Mouse (Mus musculus) lung, postnatal 10 days (tissue): ENCODE measurements around the gene Mab21l1.
A peak's percentile ranks its signal among the peaks of the same experiment; 100 is the strongest.

Source experiments
- DNase-seq: peaks from one replicate; pipeline ENCODE4 v3.0.0; 2021

Mab21l1 gene

DNA sequence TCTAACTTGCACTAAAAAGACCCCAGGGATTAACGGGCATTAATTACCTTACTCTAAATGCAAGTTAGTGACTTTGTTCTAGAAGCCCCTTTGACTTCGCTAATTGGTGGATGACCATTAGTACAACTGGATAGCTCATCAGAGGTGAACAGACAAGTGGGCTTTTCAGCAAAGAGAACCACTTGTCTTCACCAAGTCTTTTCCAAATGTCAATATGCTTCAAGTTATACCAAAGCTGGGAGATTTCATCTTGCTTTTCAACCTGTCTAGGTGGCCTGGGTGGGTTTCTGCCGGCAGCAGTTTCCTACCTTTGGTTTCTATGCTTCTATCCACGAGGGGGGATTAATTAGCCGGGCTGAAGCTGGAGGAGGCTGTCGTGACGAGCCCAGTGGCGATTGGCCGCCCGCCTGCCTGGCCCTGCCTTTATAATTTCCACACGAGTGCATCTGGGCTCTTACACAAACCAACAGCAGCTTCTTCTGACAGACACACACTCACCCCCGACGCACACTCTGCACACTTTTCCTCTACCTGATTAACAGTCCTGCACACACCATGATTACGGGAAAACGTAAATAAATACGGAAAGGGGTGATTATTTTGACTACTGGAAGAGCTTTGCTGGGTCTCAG lies at the start of gene Mab21l1:
Gene Mab21l1, plus strand, starts transcription at position 455 of the 632 bp plus-strand sequence.
- no peak for DNase-seq

DNA sequence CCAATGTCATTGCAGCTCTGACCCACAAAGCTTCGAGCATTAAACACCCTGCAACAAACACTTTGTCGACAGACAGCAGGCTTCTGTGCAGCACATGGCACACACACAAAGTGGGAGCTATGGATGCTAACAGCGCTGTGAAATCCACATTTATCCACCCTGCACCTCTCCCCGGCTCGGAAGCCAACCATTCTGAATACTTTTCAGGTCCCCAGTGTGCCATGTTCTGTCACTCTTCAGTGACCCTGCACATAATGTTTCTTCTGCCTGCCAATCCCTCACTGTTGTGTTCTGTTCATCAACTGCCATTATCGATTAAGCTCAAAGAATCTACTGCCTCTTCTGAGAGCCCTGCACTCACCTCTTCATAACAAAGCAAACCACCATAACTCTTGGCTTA lies 48.6 kb upstream of the Mab21l1 start:
- DNase-seq, result no peak

DNA sequence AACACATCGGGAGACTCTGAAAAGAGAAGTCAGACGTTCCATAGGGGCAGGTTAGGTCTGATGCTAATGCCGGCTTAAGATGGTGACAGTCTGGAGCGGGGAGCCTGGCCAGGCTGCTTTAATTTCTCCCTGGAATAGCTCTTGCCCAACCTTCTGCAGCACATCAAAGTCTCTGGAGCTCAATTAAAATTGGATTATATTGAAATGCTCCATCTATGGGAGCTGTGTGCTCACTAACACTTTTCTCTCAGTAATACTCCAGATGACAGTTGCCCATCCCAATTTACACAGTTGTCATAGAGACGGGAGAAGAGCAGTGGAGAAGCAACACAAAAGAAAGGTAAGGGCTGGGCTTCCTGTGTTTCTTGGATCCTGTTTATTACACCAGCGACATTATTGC lies 40.9 kb upstream of the Mab21l1 start:
- DNase-seq, result no peak

DNA sequence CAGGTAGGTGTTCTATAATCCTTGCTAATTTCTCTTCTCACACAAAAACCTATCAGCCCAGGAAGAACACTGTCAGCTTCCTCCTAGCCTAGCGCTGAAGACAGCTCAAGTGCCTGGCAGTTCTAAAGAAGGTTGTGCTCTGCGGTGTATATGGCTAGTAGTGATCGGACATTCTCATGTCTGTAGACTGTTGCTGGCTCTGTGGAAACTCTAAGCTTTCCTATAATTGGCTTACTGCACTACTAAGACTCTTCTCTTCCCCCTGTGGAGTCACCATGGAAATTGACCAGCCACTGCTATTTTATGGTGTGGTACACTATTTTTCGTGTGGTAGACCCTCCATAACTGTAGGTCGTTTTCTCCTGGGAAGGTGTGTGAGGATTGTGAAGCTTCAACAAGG lies 40.1 kb upstream of the Mab21l1 start:
- no peak for DNase-seq

DNA sequence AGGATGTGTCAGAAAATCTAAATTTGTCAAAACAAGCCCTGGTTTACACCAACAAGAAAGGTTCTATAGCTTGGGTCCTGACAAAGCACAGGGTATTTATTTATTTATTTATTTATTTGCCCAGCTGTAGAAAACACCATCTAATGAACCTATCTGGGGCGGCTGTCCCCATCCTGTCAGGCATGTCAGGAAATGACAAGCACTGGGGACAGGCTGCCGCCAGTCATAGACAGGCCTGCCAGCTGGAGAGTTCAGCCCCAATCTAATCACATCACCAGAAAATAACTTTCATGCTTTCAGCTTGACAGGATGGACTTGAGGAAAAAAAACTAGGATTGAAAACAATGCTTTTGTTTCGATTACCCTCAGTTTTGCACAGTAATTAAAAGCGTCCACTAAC lies 39.7 kb upstream of the Mab21l1 start:
- no peak for DNase-seq

DNA sequence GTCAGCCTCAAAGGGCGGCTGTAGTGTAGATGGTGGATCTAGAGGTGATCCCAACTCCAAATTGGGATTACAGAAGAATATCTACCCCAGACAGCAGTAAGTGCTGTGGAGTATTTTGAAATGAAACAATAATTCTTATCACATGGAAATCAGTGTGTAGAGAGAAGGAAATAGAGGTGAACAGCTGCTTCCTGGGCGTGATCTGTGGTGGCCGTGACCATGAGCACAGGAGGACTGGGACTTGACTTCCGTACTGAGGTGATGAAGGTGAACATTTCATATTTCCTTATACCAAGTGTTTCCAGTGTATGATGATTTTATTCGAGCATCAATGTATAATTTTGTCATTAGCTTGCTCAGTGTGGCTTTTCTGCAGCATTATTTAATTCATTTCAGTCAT lies 38.4 kb upstream of the Mab21l1 start:
- no peak for DNase-seq

DNA sequence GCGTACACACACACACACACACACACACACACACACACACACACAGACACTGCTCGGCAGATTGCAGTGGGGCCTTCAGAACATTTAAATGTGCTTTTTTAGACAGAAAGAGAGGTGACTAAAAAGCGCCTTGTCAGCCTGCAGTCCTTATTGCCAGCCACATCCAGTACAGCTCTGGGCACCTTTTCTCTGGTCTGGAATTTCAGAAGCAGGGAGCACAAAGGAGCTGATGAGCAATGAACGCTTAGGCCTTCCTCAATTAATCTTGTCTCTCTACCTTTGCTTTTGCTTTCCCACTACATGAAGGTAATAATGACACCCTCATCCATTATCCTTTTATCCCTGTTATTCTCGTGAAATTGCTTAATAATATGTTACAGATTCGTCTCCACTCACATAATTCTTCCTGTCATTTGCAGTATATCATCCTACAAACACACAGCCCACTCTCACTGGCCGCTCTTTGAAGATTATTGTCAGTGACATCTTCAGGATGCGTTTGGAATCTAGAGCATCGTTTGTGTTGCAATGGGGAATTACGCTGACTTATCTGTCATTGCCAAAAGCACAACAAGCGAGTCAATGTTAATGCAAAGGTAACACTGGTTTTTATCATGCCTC lies 31.8 kb upstream of the Mab21l1 start:
- DNase-seq, result no peak

DNA sequence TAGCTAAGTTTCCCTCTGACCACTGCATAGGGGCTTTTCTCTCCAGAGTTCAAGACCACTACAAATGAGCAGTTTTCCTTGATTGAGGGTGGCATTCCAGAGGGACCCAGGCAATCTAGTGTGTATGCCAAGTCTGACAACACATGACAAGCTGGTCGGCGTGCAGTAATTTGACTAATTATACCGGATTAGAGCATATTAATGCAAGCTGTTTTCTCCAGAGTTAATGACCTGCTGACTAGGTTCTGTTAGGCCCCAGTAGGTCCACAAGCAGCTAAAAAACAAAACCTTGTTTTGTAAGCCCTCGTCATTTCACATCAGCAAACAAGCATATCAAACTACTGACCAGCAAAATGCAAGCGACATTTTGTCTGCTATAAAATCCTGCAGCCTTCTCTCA lies 30.9 kb upstream of the Mab21l1 start:
- DNase-seq, result no peak

DNA sequence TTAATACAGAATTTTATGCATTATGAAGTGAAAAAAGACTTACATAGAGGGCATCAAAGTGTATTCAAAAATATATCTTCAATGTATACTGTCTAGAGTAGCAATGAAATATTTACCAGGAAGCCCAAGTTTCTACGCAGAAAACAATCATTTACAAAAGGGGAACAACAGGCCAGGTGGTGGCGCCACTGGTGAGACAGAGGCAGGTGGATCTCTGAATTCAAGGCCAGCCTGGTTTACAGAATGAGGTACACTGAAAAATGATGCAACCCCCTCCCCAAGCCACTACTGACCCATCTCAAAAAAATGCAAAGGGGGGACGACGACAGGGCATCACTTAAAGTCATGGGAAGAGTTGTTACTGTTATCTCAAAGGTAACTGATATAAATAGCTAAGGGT lies 29.8 kb upstream of the Mab21l1 start:
- no peak for DNase-seq

DNA sequence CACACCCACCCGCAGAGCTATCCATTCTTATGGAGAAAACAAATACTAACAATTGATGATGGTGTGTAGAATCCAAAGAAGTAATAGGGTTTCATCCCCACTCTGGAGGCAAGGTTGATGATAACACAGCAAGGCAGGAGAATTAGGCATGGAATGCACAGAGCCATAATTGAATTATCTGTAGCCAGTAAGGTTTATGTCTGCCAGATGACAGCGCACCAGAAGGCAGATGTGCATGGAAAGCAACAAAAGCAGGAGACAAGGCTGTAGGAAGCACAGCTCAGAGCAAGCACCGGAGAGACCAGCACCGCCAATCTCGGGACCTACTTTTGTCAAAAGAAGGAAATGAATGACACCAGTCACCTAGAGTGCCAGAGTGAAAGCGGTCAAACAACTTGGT lies 28.4 kb upstream of the Mab21l1 start:
- DNase-seq, result no peak

DNA sequence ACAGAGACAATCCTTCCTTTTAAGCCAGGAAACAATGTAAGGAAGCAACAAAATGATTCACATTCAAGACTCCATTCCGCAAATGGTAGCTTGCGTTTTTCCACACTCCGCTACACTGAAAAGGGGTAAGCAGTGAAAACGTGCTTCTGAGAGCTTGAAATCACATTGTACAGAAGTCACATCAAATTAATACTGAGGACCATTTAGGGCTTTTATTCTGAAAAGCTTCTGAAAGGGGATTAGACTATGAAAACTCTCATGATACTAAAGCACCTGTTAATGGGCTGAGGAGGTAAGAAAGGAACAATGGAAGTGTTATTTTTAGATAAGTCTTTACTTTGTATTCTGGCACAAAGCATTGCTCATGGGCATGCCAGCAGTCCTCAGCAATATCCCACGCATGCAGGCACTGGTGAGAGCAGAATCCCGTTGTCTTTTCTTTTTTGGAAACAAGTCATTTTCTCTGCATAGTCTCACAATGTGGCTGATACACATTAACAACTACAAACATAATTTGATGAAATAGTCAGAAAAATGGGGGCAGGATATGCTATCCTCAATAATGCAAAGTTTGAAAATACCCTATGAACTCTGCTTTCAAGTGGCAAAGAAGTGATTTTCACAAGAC lies 27.2 kb upstream of the Mab21l1 start:
- no peak for DNase-seq

DNA sequence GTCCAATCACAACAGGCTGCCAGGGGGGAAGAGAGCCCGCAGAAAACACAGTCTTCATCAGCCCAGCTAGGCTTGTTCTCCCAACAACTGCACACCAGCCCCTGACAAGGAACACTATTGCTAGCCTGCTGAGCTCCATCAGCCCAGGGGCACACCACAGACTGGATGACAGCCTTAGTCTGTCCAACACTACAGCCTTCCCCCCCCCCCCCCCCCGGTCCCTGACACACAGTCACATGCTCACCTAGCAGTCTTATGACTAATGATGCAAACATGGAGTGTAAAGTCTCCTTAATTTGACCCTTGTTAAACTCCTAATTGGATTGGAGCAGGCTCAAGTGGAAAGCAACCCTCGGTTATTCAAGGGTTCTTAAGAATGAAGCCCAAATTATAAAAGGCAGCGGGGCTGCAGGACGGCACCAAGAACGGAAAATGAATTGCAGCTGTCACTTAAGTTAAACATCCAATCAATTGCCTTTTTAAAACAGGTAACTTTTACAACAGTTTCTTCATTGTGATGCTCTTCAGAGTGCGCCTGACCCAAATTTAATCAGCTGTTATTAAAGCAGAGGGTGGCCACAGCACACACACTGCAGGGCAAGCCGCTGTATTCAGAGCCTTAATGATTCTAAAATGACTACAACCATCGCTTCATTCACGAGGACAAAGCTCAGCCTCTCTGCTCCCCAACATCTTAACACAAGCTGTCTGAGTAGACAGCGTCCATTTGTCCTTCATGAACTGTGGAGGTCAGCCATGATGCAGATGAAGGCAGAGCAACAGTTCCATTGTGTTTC lies 26.3 kb upstream of the Mab21l1 start:
- no peak for DNase-seq

DNA sequence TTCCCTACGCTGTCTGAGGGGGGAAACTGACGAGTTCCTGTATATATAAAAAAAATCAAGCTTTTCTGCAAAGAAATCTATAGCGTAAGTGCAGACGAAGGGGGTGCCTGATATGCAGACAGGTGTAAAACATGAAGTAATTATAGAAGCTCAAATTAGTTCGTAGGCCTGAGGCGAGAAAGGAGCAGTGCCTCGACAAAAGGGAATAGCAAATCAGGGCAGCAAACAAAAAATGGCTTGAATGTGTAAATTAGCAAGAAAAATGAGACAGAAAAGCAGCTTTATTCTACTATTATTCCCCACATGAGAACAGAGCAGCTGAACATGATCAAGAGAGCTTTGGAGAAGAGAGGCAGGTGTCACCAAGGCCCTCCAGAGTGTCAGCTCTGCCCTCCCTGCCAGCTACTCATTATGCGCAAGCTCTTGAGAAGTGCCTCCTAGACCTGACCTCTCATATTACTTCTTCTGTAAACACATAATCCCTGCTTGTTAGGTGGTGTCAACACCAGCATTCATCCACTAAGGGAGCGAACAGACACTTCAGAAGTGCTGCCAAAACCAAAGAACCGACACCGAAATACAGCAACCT lies 25.6 kb upstream of the Mab21l1 start:
- no peak for DNase-seq

DNA sequence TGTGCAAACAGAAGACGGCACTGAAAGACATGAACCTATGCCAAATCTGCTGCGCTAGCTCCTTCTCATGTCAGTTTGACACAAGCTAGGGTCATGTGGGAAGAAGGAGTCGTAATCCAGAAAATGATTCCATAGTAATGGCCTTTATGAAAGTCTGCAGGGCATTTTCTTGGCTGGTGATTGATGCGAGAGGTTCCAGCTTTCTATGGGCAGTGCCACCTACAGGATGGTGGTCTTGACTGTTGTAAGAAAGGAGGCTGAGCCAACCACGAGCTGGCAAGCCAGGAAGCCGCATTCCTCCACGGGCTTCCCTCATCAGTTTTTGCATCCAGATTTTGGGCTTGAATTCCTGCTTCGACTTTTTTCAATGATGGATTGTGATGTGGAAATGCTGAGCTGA lies 24.0 kb upstream of the Mab21l1 start:
- DNase-seq, result peak; percentile 9

DNA sequence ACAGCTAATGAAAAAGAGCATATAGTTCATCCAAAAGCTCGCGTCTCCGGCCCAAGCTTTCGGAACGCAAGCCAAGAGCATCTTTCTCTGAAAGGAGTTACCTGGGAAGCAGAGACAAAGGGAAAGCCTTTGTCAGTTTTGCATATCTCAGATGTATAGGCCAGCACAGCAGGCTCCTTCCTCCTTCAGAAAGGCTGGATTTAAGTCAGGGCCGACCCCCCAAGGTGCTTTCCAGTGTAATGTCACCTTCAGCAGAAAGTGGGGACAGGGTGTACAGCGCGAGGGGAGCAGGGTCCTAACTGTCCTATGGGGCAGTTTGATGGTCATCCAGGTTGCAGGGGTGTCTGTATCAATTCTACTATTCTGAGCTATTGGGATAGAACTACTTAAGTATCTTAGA lies 18.7 kb upstream of the Mab21l1 start:
- no peak for DNase-seq

DNA sequence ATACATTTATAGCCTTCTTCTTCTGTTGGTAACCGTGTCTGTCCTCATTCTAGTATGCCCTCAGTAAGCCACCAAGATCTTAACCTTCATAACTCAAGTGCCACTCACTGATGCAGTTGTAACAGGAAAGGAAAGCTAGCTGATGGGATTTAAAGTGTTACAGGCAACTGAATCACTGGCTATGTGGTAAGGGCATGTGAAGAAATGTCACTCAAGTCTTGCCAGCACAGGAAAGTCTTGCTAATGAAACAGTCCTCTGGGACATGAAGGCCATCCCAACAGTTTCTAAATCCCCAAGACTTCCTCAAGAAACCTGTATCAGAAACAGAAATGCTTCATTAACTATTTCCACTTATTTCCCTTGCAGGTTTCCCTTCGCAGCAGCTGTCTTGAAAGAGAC lies 13.7 kb upstream of the Mab21l1 start:
- no peak for DNase-seq

DNA sequence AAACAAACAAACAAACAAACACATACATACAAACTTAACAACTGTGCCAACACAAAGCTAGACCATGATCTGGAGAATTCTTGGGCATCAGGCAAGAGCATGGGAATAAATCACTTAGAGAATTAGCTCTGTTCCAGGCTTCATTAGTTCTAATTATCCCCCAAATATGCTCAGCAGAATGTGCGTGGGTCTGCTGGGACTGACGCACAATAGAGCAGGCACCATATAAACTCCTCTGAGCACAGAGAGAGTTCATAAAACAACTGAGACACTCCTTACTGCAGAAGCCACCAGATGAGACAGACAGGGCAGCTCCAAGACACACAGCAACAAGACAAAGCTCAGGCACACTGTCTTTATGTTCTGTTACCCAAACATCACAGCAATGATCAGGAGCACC lies 13.0 kb upstream of the Mab21l1 start:
- no peak for DNase-seq

DNA sequence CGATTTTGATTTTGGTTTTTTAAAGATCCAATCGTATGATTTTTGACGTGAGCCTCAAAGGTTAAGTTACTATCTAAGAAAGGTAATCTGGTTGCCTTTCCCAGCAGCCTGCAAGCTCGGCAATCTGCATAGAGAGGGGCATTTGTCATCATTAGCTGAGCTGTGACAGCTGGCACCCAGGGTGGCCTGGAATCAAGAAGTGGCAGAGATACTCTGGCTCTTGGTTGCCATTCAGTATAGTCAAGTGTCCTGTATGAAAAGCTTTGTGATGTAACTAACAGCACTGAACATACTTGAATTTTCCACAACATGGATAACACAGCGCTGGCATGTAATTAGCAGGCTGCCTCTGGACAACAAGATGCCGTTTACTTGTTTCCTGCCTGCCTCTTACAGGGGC lies 8.1 kb upstream of the Mab21l1 start:
- DNase-seq, result no peak

DNA sequence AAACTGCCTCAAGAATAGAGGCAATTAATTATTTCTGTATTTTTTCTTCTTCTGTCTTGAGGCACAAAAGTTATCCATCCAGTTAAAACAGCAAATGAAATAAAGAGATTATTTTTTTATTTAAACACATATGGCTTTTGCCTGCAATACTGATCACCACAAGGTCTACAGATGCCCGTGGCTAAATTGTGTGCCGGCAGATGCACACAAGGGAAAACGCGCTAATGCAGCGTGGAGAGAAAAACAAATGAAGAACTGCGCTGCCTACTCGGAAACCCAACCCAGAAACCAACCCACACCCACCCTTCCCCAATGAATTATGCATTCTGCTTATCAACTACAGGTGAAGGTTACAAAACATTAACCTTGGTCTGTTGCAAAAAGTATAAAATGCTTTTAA lies 7.1 kb upstream of the Mab21l1 start:
- no peak for DNase-seq

DNA sequence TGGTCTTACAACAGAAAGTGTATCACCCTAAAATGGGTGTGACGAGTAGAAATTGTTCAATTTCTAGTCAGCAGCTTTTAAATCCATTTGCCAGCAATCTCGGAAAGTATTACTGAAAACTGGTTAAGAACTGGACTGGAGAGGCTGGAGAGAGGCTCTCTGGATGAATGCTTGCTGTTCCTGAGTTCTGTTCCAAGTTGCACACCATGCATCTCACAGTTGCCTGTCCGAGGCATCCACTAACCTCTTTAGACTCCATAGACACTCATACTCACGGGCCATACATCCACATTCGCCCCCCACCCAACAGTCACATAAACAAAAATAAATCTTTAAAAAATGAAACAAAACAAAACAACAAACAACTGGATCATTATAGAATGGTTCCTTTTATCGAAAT lies 6.6 kb upstream of the Mab21l1 start:
- DNase-seq, result no peak

DNA sequence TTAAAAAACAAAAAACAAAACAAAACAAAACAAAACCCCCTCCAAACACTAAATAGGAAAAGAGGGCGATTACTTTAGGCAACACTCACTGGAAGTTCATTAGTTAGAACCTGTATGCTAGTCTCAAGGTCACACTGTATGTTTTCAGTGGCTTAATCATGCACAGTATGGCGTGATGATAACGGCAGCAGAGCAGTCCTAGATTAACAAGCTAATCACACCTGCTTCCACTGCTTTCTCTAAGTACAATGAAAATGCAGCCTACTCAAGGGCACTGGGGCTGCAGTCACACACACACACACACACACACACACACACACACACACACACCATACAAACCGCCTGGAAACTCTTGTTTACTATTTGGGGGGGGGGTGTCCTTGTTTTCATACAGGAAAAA lies 4.8 kb upstream of the Mab21l1 start:
- no peak for DNase-seq

DNA sequence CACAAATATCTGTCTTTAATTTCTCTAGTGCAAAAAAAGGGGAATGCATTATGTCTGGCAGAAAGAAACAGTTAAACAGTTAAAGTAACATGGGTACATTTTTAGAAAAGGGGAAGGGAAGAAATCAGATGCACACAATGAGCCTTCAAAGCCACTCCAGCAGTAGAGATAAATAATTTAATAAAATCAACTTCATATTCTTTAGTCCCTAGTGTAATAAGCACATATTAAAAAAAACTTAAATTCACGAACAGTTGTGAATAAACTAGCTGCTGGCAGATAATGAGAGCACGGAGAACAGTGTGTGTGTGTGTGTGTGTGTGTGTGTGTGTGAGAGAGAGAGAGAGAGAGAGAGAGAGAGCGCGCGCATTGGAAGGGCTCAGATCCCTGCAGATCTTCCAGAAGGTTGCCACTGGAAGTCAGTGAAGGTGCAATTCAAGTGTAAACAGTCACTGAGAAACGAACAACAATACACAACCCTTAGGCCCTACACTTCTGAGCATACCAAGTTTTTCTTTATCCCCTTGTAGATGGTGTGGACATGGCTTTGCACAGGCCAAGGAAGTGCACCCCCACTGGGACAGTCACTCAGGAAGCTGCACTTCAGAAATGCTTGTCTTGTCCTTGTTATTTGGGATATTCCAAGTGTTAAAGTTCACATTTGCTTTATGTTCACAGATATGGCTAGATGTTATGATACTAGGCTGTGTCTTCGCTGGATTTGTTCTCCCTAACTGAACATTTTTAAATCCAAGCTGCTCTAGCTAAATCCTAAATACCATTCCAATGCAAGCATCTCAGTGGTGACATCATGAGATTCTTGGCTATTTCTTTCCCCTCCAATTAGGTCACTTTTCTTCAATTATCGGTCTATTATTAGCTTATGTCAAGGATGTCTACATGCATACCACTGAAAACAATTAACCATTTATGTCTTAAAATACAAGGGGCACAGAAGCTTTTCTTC lies 3.3 kb upstream of the Mab21l1 start:
- DNase-seq, result no peak
